Mouse (Mus musculus): ENCODE results near the gene Frs3.

GRCm38 (mm10) chr17:47655697-47656096 lies 33.1 kb upstream of the Frs3 start:
- TF ChIP-seq POLR2A (IDR thresholded peaks at IDR 0.05; ENCODE audit: borderline replicate concordance, low read depth, low read length), result no peak
- no peak for TF ChIP-seq CTCF (IDR thresholded peaks at IDR 0.05; ENCODE audit: low read depth, low read length)

All from bone marrow macrophage, adult 2 months (primary cell).